In the genomic region with DNA sequence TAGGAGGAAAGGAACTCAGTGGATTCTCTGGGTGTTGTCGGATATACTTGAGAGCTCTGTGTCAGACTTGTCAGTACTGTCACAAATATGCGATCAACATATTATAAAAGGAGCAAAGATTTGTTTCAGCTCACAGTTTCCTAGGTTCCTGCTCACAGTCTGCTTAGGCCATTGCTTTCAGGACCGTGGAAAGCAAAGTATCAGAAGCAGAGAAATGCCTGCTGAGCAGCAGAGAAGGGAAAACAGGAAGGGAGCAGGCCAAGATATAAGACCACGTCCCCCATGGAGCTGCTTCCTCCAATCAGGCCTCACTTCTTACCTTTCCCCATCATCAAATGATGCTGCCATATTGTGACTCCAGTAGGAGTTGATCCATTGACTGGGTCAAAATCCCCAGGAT, we compare ENCODE assay signal across 35 mouse cellular contexts.
"Had no signal": no experiment of that assay in that cellular context is flagged by ENCODE, and none has a peak within 500 bp of the region (broad histone marks: within the 10 kb centered on the region; RNA-seq: fewer than 3 reads in every experiment).

No protein-coding gene starts in this region.

- H3K9ac ChIP-seq: heart, embryonic 12.5 days; heart, embryonic 13.5 days; heart, embryonic 15.5 days; hindbrain, embryonic 12.5 days; hindbrain, embryonic 13.5 days; hindbrain, embryonic 14.5 days; hindbrain, embryonic 15.5 days; intestine, embryonic 15.5 days; kidney, embryonic 15.5 days had no signal

- ATAC-seq: hindbrain, embryonic 16.5 days; hindbrain, postnatal 0 days; inflammation-experienced regulatory T-cells, adult 6 months; intestine, embryonic 15.5 days; intestine, embryonic 16.5 days; intestine, postnatal 0 days had no signal

- H3K27me3 ChIP-seq: heart, embryonic 12.5 days; heart, embryonic 13.5 days; heart, embryonic 15.5 days; hindbrain, embryonic 12.5 days; hindbrain, embryonic 13.5 days; hindbrain, embryonic 15.5 days; intestine, embryonic 15.5 days; kidney, embryonic 15.5 days had no signal

- H3K27ac ChIP-seq: heart, embryonic 10.5 days; heart, embryonic 13.5 days; heart, embryonic 15.5 days; hindbrain, embryonic 10.5 days; hindbrain, embryonic 12.5 days; hindbrain, embryonic 13.5 days; hindbrain, embryonic 14.5 days; hindbrain, embryonic 15.5 days; hindbrain, postnatal 0 days; intestine, embryonic 15.5 days; kidney, embryonic 15.5 days; kidney, postnatal 0 days; layer of hippocampus, adult 2 months; left cerebral cortex, adult 2 months had no signal

- H3K4me2 ChIP-seq: heart, embryonic 12.5 days; heart, embryonic 13.5 days; heart, embryonic 15.5 days; hindbrain, embryonic 12.5 days; hindbrain, embryonic 13.5 days; hindbrain, embryonic 14.5 days; hindbrain, embryonic 15.5 days; intestine, embryonic 15.5 days; kidney, embryonic 15.5 days had no signal

- H3K4me3 ChIP-seq: heart, embryonic 10.5 days; heart, embryonic 12.5 days; heart, embryonic 13.5 days; heart, embryonic 15.5 days; hindbrain, embryonic 10.5 days; hindbrain, embryonic 12.5 days; hindbrain, embryonic 13.5 days; hindbrain, embryonic 15.5 days; intestine, embryonic 15.5 days; kidney, embryonic 15.5 days; layer of hippocampus, adult 2 months; left cerebral cortex, adult 2 months had no signal

- DNase-seq: heart, postnatal 10 days; heart, postnatal 14 days; heart, postnatal 36 days; heart, postnatal 4 days; kidney, adult 11 months; kidney, adult 18-20 months; kidney, adult 2 months; kidney, adult 8-10 months; kidney, adult 9 months; kidney, postnatal 10 days; kidney, postnatal 14 days; kidney, postnatal 25 days; kidney, postnatal 36 days; kidney, postnatal 4 days; layer of hippocampus, adult 9-11 months; layer of hippocampus, postnatal 36 days had no signal

- H3K36me3 ChIP-seq: heart, embryonic 10.5 days; heart, embryonic 12.5 days; heart, embryonic 13.5 days; heart, embryonic 15.5 days; hindbrain, embryonic 10.5 days; hindbrain, embryonic 12.5 days; hindbrain, embryonic 13.5 days; hindbrain, embryonic 15.5 days; intestine, embryonic 15.5 days; kidney, embryonic 15.5 days had no signal

- H3K9me3 ChIP-seq: heart, embryonic 10.5 days; heart, embryonic 12.5 days; heart, embryonic 15.5 days; hindbrain, embryonic 10.5 days; hindbrain, embryonic 12.5 days; hindbrain, embryonic 13.5 days; hindbrain, embryonic 15.5 days; intestine, embryonic 15.5 days; kidney, embryonic 15.5 days had no signal
